Mouse (Mus musculus): ENCODE measurements around the gene Ass1.

GRCm38 (mm10) chr2:31467457-31467856 lies 2.5 kb upstream of the Ass1 start:
- no peak for TF ChIP-seq POLR2A (IDR thresholded peaks at IDR 0.05; ENCODE audit: extremely low read depth, insufficient read depth, low read length)
- no peak for TF ChIP-seq CTCF (IDR thresholded peaks at IDR 0.05; ENCODE audit: extremely low read depth, insufficient read depth, low read length)

Data from cortical plate, adult 2 months (tissue).